Mouse (Mus musculus) embryonic fibroblast, embryonic 13.5 days (primary cell): ENCODE results near the gene Ncbp2.

Experiments used
- CTCF ChIP-seq: IDR thresholded peaks from 2 replicates; pipeline ENCODE4 v1.5.1; 2011; ENCODE audit warnings: mild to moderate bottlenecking, control low read depth, low read length, moderate library complexity, borderline replicate concordance; ENCODE audit not compliant: insufficient read depth
- POLR2A ChIP-seq: IDR thresholded peaks from 2 replicates; pipeline ENCODE4 v1.6.1; 2011; ENCODE audit warnings: low read depth, mild to moderate bottlenecking, control low read depth, low read length, moderate library complexity

DNA sequence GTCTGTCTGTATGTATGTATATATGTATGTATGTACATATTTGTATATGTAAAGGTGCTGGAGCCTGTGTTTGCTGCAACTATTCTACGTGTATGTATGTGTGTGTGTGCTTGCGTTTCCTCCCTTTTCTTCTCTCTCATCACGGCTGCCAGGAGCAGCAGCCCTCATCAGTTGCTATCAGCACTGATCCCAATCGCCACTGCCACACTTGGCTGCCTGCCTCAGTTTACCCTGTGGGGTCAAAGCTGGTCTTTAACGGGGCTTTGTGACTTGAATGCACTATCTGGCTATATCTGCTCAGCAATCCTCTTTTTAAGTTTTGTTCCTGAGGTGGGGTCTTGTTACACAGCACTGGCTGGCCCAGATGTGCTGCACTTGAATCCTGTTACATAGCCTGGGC is 20.9 kb upstream of the Ncbp2 start:
- no peak for TF ChIP-seq POLR2A
- TF ChIP-seq CTCF = no peak
